Mouse (Mus musculus) G1E (cell line): ENCODE results near the gene Ubxn11. TPM values are rescaled to one million over a fixed set of nuclear protein-coding genes. Genes with fewer than 3 reads are reported as not detected.

Source experiments
- ATAC-seq: 2 replicates; pipeline ENCODE4 v1.8.0; 2016; ENCODE audit warnings: mild to moderate bottlenecking; ENCODE audit not compliant: insufficient number of reproducible peaks, poor library complexity, low FRiP score, severe bottlenecking; ENCODE audit errors: extremely low read depth
- DNase-seq: peaks from one replicate; pipeline ENCODE4 v3.0.0; 2012; ENCODE audit warnings: low spot score
- H3K27me3 ChIP-seq: 2 replicates; pipeline ENCODE4 v1.6.1; 2012; ENCODE audit warnings: mild to moderate bottlenecking, low read length, inconsistent platforms; ENCODE audit not compliant: insufficient read depth
- H3K36me3 ChIP-seq: replicated peaks from 2 replicates; pipeline ENCODE3; 2012; ENCODE audit warnings: mild to moderate bottlenecking, inconsistent platforms
- H3K4me1 ChIP-seq: 2 replicates; pipeline ENCODE4 v1.6.1; 2012; ENCODE audit warnings: low read depth, low read length, inconsistent platforms, mixed read lengths; ENCODE audit not compliant: insufficient read depth
- H3K4me3 ChIP-seq: 2 replicates; pipeline ENCODE4 v1.5.1; 2012; ENCODE audit warnings: low read depth, mild to moderate bottlenecking, inconsistent platforms, low read length, moderate library complexity, mixed read lengths
- H3K9me3 ChIP-seq: replicated peaks from 2 replicates; pipeline ENCODE4 v1.6.1; 2012; ENCODE audit warnings: inconsistent platforms
- CTCF ChIP-seq: IDR thresholded peaks from 2 replicates; pipeline ENCODE4 v1.5.1; 2012; ENCODE audit warnings: low read depth, low read length, inconsistent platforms, mixed read lengths
- GATA1 ChIP-seq: IDR thresholded peaks from 2 replicates; pipeline ENCODE4 v1.6.1; 2012; ENCODE audit warnings: borderline replicate concordance, low read length, inconsistent platforms, mixed read lengths
- GATA2 ChIP-seq: IDR thresholded peaks from 2 replicates; pipeline ENCODE4 v1.6.1; 2012; ENCODE audit warnings: low read depth, low read length, inconsistent platforms, borderline replicate concordance
- POLR2AphosphoS5 ChIP-seq: IDR thresholded peaks from 2 replicates; pipeline ENCODE4 v1.6.1; 2012; ENCODE audit warnings: low read depth, low read length, inconsistent platforms; ENCODE audit not compliant: insufficient replicate concordance
- TAL1 ChIP-seq: conservative IDR thresholded peaks from 2 replicates; pipeline ENCODE4 v1.6.1; 2012; ENCODE audit warnings: low read depth, low read length, inconsistent platforms, mixed read lengths
- polyA plus RNA-seq: library from polyadenylated mRNA; stranded (reverse); fragments of >175 nt; gene quantifications from 2 replicates; pipeline ENCODE4 v1.2.3, GENCODE M21; 2012
- total RNA-seq, 2 experiments: library from RNA; stranded (forward) in 1 of 2; stranded (reverse) in 1 of 2; fragments of 200-1000 nt in 1 of 2; fragments of >200 nt in 1 of 2; fragmentation: Nextera tagmentation in 1 of 2; gene quantifications; 2 replicates each; pipeline ENCODE4 v1.2.3; 2014 to 2017

Gene Ubxn11
- total and polyA plus RNA-seq, 3 experiments = 3.4 to 13.8 (median 13.2) TPM

- TF ChIP-seq TAL1 (no peak), GATA2 (no peak), CTCF (no peak), GATA1 (no peak), POLR2AphosphoS5 (no peak)
- Histone ChIP-seq H3K9me3 (no peaks in the 10 kb centered on the region), H3K36me3 (peaks cover 51% of the 10 kb centered on the region), H3K4me1 (peaks cover 84% of the 10 kb centered on the region), H3K4me3 (no peak overlapping the region; the same call in 1 of the 2 replicates), H3K27me3 (no peaks in the 10 kb centered on the region)
- ATAC-seq = no peak
- no peak for DNase-seq
Observed at GRCm38 (mm10) chr4:134107730-134108129, 5.4 kb downstream of the Ubxn11 start.

DNA sequence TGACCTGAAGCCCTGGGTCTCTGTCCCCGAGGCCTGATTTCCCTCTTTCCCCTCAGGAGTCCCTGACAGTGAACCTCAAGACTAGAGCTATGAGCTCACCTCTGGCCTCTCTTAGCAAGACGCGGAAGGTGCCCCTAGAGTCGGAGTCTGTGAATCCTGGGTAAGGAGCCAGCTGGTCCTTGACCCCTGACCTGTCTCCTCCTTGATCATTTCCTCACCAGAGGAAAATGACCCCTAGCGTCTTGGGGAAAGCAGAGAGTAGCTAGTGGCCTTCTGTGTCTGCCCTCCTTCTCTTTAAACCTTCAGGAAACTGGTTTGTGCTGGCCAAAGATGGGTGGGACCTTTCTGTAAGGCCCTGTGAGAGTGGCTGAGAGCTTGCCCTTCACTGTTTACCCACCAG, 5.8 kb downstream of the Ubxn11 start:
- no peaks in the 10 kb centered on the region for H3K9me3 ChIP-seq
- peaks cover 55% of the 10 kb centered on the region for H3K36me3 ChIP-seq
- DNase-seq = no peak
- no peak for ATAC-seq
- H3K4me1 ChIP-seq = peaks cover 86% of the 10 kb centered on the region
- TF ChIP-seq TAL1 (no peak), CTCF (no peak), GATA1 (no peak), POLR2AphosphoS5 (no peak), GATA2 (no peak)
- no peaks in the 10 kb centered on the region for H3K27me3 ChIP-seq
- H3K4me3 ChIP-seq = no peak overlapping the region; the same call in 1 of the 2 replicates

DNA sequence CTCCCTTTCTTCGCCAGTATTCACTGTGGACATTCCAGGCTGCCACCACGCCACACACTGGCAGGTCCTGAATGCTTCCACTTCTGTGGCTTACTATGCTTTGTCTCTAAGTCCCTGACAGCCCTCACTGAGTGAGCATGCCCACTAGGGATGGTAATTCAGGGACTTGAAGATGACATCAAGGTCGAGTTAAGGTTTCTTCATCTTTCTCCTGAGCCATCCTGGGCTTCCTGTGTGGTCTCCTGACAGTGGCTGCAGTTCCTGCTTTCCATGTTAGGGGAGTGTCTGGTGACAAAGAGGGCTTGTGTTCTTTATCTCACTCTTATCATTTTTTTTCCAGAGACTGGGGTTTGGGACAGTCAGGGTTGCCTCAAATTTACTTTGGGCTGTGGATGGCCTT, 8.3 kb downstream of the Ubxn11 start:
- Histone ChIP-seq H3K4me1 (peaks cover 93% of the 10 kb centered on the region), H3K36me3 (peaks cover 60% of the 10 kb centered on the region), H3K4me3 (no peak overlapping the region), H3K27me3 (no peaks in the 10 kb centered on the region), H3K9me3 (no peaks in the 10 kb centered on the region)
- TF ChIP-seq TAL1 (no peak), CTCF (no peak), GATA1 (no peak), POLR2AphosphoS5 (no peak), GATA2 (no peak)
- DNase-seq (no peak), ATAC-seq (no peak)

- DNase-seq (no peak), ATAC-seq (no peak)
- Histone ChIP-seq H3K4me3 (no peak overlapping the region), H3K4me1 (peaks cover 94% of the 10 kb centered on the region), H3K36me3 (peaks cover 64% of the 10 kb centered on the region), H3K27me3 (no peaks in the 10 kb centered on the region), H3K9me3 (no peaks in the 10 kb centered on the region)
- TF ChIP-seq POLR2AphosphoS5 (no peak), GATA1 (no peak), GATA2 (no peak), TAL1 (no peak), CTCF (no peak)
Observed at GRCm38 (mm10) chr4:134112403-134112802, 10.0 kb downstream of the Ubxn11 start.

DNA sequence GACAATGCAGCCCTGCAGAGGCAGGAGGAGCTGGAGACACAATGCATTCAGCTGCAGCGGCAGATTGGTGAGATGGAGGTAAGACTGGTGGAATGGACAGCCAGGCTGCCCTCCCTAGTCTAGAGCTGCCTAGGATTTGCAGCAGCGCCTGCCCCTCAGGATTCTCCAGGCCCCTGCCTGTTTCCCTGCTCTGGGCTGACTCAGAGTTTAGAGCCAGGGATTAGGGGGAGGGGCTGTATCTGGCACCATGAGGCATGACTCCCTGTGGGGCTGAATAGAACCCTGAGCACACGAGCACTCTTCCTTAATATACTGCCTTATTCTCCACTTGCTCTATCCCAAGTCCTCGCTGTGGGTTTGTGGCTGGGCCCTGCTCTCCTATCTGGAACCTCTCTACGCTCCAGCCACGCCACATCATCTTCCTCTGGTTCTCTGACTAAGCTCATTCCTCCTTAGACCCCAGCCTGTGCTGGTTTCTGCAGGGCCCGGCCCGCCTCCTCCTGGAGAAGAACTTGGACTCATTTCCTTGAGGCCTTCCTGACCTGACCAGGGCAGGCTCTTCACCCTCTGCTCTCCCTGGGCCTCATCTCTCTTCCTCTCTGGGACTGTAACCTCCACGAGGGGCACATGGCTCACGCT, 11.1 kb downstream of the Ubxn11 start:
- peaks cover 58% of the 10 kb centered on the region for H3K36me3 ChIP-seq
- no peak overlapping the region for H3K4me3 ChIP-seq
- ATAC-seq (no peak), DNase-seq (no peak)
- H3K4me1 ChIP-seq = peaks cover 94% of the 10 kb centered on the region
- H3K9me3 ChIP-seq = no peaks in the 10 kb centered on the region
- H3K27me3 ChIP-seq = no peaks in the 10 kb centered on the region
- TF ChIP-seq TAL1 (no peak), GATA1 (no peak), GATA2 (no peak), CTCF (no peak), POLR2AphosphoS5 (no peak)

DNA sequence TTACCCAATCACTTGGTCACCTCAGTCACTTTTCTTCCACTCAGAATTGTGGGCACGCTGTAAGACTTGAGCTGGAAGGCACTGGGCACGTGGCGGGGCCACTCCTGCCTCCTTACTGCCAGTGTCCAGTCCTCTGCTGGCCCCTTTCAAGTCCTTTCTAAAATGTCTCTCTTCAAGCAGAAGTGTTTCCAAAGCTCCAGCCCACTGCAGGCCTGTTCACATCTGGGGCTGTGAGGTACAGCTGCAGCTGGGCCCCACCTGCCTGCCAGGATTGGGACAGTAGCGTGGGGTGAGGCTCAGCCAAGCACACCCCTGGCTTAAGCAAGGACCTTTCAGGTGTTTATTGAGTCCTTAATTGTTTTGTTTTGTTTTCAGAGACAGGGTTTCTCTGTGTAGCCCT, 11.7 kb downstream of the Ubxn11 start:
- H3K27me3 ChIP-seq = no peaks in the 10 kb centered on the region
- TF ChIP-seq POLR2AphosphoS5 (no peak), GATA1 (no peak), TAL1 (no peak), CTCF (no peak), GATA2 (no peak)
- no peak overlapping the region for H3K4me3 ChIP-seq
- ATAC-seq (no peak), DNase-seq (no peak)
- H3K4me1 ChIP-seq = peaks cover 92% of the 10 kb centered on the region
- H3K36me3 ChIP-seq = peaks cover 53% of the 10 kb centered on the region
- H3K9me3 ChIP-seq = no peaks in the 10 kb centered on the region
